Mouse (Mus musculus) cerebellum, adult 11 months (tissue): Measurements from ENCODE around the gene Tnfrsf22.

Experiments
- DNase-seq: peaks from one replicate; pipeline ENCODE4 v3.0.0; 2022

The Tnfrsf22 gene

GRCm38 (mm10) chr7:143629501-143629900 is 20.0 kb downstream of the Tnfrsf22 start:
- no peak for DNase-seq

- no peak for DNase-seq
Observed at GRCm38 (mm10) chr7:143628540-143628939, 20.9 kb downstream of the Tnfrsf22 start, which contains the start of gene Tnfrsf26. TSS of gene Tnfrsf26 (minus strand) at chr7:143628722.

GRCm38 (mm10) chr7:143627555-143628286 is 21.7 kb downstream of the Tnfrsf22 start:
- no peak for DNase-seq

- no peak for DNase-seq
Observed at GRCm38 (mm10) chr7:143626178-143626577, 23.3 kb downstream of the Tnfrsf22 start.

GRCm38 (mm10) chr7:143625151-143625550 is 24.3 kb downstream of the Tnfrsf22 start:
- no peak for DNase-seq

GRCm38 (mm10) chr7:143624561-143624960 is 24.9 kb downstream of the Tnfrsf22 start:
- no peak for DNase-seq

- DNase-seq = no peak
Observed at GRCm38 (mm10) chr7:143620951-143621350, 28.5 kb downstream of the Tnfrsf22 start.

GRCm38 (mm10) chr7:143614404-143615135 is 34.9 kb downstream of the Tnfrsf22 start:
- DNase-seq = no peak

- DNase-seq = no peak
Observed at GRCm38 (mm10) chr7:143612215-143612614, 37.2 kb downstream of the Tnfrsf22 start.

GRCm38 (mm10) chr7:143605321-143605720 is 44.1 kb downstream of the Tnfrsf22 start:
- no peak for DNase-seq

- DNase-seq = no peak
Observed at GRCm38 (mm10) chr7:143604889-143605288, 44.6 kb downstream of the Tnfrsf22 start.

GRCm38 (mm10) chr7:143601705-143602104 is 47.8 kb downstream of the Tnfrsf22 start:
- DNase-seq = no peak

- DNase-seq = no peak
Observed at GRCm38 (mm10) chr7:143600231-143600740, 49.2 kb downstream of the Tnfrsf22 start.

- peak; percentile 85 for DNase-seq
Observed at GRCm38 (mm10) chr7:143599428-143600230, 49.8 kb downstream of the Tnfrsf22 start, which contains the start of gene Cars. TSS of gene Cars (minus strand) at chr7:143600090.

- DNase-seq = no peak
Observed at GRCm38 (mm10) chr7:143594865-143595264, 54.6 kb downstream of the Tnfrsf22 start.

GRCm38 (mm10) chr7:143592255-143592654 is 57.2 kb downstream of the Tnfrsf22 start:
- no peak for DNase-seq

GRCm38 (mm10) chr7:143588006-143588405 is 61.5 kb downstream of the Tnfrsf22 start:
- DNase-seq = peak; percentile 53

- no peak for DNase-seq
Observed at GRCm38 (mm10) chr7:143587586-143587985, 61.9 kb downstream of the Tnfrsf22 start.
